ENCODE assay signal across 14 mouse cellular contexts in the genomic region with DNA sequence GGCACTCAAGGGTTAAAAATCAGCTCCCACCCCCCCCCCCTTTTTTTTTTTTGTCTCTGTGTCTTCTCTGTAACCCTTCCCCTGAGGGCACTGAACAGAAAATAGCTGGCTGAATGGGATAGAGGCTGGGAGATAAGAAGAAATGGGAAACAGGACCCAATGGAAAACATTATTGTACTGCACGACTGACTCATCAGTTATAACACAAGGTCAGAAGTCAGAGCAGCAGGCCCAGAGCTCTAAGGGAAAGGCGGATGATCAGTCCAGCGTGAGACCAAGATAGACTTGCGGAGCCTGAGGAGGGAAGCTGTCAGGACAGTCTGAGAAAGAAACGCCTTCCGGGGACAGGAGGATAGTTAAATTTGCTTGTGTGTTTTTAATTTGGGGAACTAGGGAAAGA.
DNase-seq lines count a peak whose midpoint lies in the region; ATAC-seq and TF ChIP-seq lines count a peak whose summit lies in the region.
"Had no signal": no experiment of that assay in that cellular context is flagged by ENCODE, and none has a peak within 500 bp of the region (broad histone marks: within the 10 kb centered on the region; RNA-seq: fewer than 3 reads in every experiment).

No protein-coding gene starts in this region.

- no peaks in the 10 kb centered on the region for H3K27me3 ChIP-seq in kidney, postnatal 0 days (ENCODE audit: insufficient read depth, low read length)
- no peaks in the 10 kb centered on the region for H3K27me3 ChIP-seq in heart, embryonic 11.5 days (ENCODE audit: control insufficient read depth, insufficient read depth, low read length)
- H3K27me3 ChIP-seq in liver, embryonic 13.5 days, result no peaks in the 10 kb centered on the region
- no peaks in the 10 kb centered on the region for H3K27me3 ChIP-seq in midbrain, embryonic 10.5 days (ENCODE audit: low read depth, poor library complexity, severe bottlenecking)
- H3K27me3 ChIP-seq: neural tube, embryonic 12.5 days had no signal

- H3K27ac ChIP-seq in kidney, postnatal 0 days, result no peak overlapping the region
- H3K27ac ChIP-seq in heart, embryonic 11.5 days (ENCODE audit: low read depth, low read length), result peak overlapping the region; percentile 29; the same call in 1 of the 2 replicates
- H3K27ac ChIP-seq in liver, embryonic 13.5 days, result no peak overlapping the region
- H3K27ac ChIP-seq in midbrain, embryonic 10.5 days (replicated peaks), result no peak overlapping the region
- H3K27ac ChIP-seq: neural tube, embryonic 12.5 days had no signal

- no peak for TF ChIP-seq CTCF in kidney, postnatal 0 days (IDR thresholded peaks at IDR 0.05; ENCODE audit: low read depth)

- no peak for ATAC-seq in kidney, postnatal 0 days (replicated peaks; ENCODE audit: low FRiP score, low read depth)
- ATAC-seq in heart, embryonic 11.5 days (replicated peaks; ENCODE audit: insufficient number of reproducible peaks, low FRiP score, low TSS enrichment), result peak; percentile 68
- 0 out of 2 replicates have a peak, but pooled peaks have one; percentile 31 for ATAC-seq in liver, embryonic 13.5 days (ENCODE audit: low read depth)

- H3K4me2 ChIP-seq in kidney, postnatal 0 days (ENCODE audit: low read length), result no peak overlapping the region
- H3K4me2 ChIP-seq in heart, embryonic 11.5 days, result no peak overlapping the region
- no peak overlapping the region for H3K4me2 ChIP-seq in liver, embryonic 13.5 days
- H3K4me2 ChIP-seq: neural tube, embryonic 12.5 days had no signal

- no peak overlapping the region for H3K9ac ChIP-seq in kidney, postnatal 0 days (ENCODE audit: low read depth, low read length)
- no peak overlapping the region for H3K9ac ChIP-seq in heart, embryonic 11.5 days (ENCODE audit: low read depth, low read length)
- no peak overlapping the region for H3K9ac ChIP-seq in liver, embryonic 13.5 days
- H3K9ac ChIP-seq: neural tube, embryonic 12.5 days had no signal

- intact Hi-C loops in left cerebral cortex, postnatal 14 days (cut with DNase I), result no loop called here

- WGBS in kidney, postnatal 0 days, result 27% methylated on average over 6 of the region's 6 CpGs
- WGBS in heart, embryonic 11.5 days (ENCODE audit: insufficient replicate concordance), result 15% methylated on average over 6 of the region's 6 CpGs
- WGBS in liver, embryonic 13.5 days (ENCODE audit: insufficient replicate concordance), result 54% methylated on average over 6 of the region's 6 CpGs
- WGBS in midbrain, embryonic 10.5 days, result 49% methylated on average over 6 of the region's 6 CpGs

- no peaks in the 10 kb centered on the region for H3K9me3 ChIP-seq in kidney, postnatal 0 days (replicated peaks; ENCODE audit: low read length)
- H3K9me3 ChIP-seq in heart, embryonic 11.5 days (replicated peaks; ENCODE audit: control insufficient read depth, low read length), result no peaks in the 10 kb centered on the region
- no peaks in the 10 kb centered on the region for H3K9me3 ChIP-seq in liver, embryonic 13.5 days (replicated peaks)
- no peaks in the 10 kb centered on the region for H3K9me3 ChIP-seq in midbrain, embryonic 10.5 days (replicated peaks)
- H3K9me3 ChIP-seq: neural tube, embryonic 12.5 days had no signal

- H3K4me1 ChIP-seq in kidney, postnatal 0 days (replicated peaks; ENCODE audit: insufficient read depth, low read length), result no peaks in the 10 kb centered on the region
- H3K4me1 ChIP-seq in heart, embryonic 11.5 days (ENCODE audit: control insufficient read depth, insufficient read depth, low read length), result peaks cover 3% of the 10 kb centered on the region; the same call in 1 of the 2 replicates
- H3K4me1 ChIP-seq in liver, embryonic 13.5 days (replicated peaks), result no peaks in the 10 kb centered on the region
- peaks cover 7% of the 10 kb centered on the region for H3K4me1 ChIP-seq in midbrain, embryonic 10.5 days
- H3K4me1 ChIP-seq: neural tube, embryonic 12.5 days had no signal

- no peaks in the 10 kb centered on the region for H3K36me3 ChIP-seq in kidney, postnatal 0 days (ENCODE audit: insufficient read depth, low read length)
- no peaks in the 10 kb centered on the region for H3K36me3 ChIP-seq in heart, embryonic 11.5 days (ENCODE audit: control insufficient read depth, insufficient read depth, low read length)
- no peaks in the 10 kb centered on the region for H3K36me3 ChIP-seq in liver, embryonic 13.5 days
- H3K36me3 ChIP-seq in midbrain, embryonic 10.5 days, result no peaks in the 10 kb centered on the region
- H3K36me3 ChIP-seq: neural tube, embryonic 12.5 days had no signal

- no peak overlapping the region for H3K4me3 ChIP-seq in kidney, postnatal 0 days (replicated peaks; ENCODE audit: low read depth, low read length)
- no peak overlapping the region for H3K4me3 ChIP-seq in heart, embryonic 11.5 days (ENCODE audit: low read depth, low read length)
- H3K4me3 ChIP-seq in liver, embryonic 13.5 days (replicated peaks), result no peak overlapping the region
- no peak overlapping the region for H3K4me3 ChIP-seq in midbrain, embryonic 10.5 days
- H3K4me3 ChIP-seq: neural tube, embryonic 12.5 days had no signal

- peak; percentile 16 for DNase-seq in kidney, postnatal 0 days (ENCODE audit: low spot score)
- no peak for DNase-seq in kidney, postnatal 36 days
- peak; percentile 28 to 32 for DNase-seq in adrenal gland, postnatal 36 days
- DNase-seq in liver, embryonic 13.5 days, result no peak
- no peak for DNase-seq in left cerebral cortex, postnatal 14 days (ENCODE audit: low spot score in 2 of 2)
- DNase-seq in gastrocnemius, postnatal 25 days, result no peak
- DNase-seq in midbrain, embryonic 10.5 days (ENCODE audit: low spot score), result no peak
- DNase-seq: cerebellum, postnatal 36 days; gastrocnemius, postnatal 36 days; kidney, adult 18-20 months; spleen, adult 18-20 months; thymus, postnatal 25 days had no signal

Comparison
In these comparisons a context has a peak if more than half of its experiments do, and no peak if none do; other contexts are left out.
1. DNase-seq: peak in kidney, postnatal 0 days (single experiment) and adrenal gland, postnatal 36 days (2 of 2); none in kidney, postnatal 36 days (0 of 2), liver, embryonic 13.5 days (single experiment), left cerebral cortex, postnatal 14 days (0 of 2), gastrocnemius, postnatal 25 days (single experiment) and midbrain, embryonic 10.5 days (single experiment).